Mouse (Mus musculus): ENCODE measurements around the gene 2700081O15Rik.
A peak's percentile ranks its signal among the peaks of the same experiment; 100 is the strongest.
"Not testable (repeated sequence)": the region's sequence is repeated elsewhere in the genome, so short reads cannot be mapped to it uniquely, and the experiment has no call there.

DNA sequence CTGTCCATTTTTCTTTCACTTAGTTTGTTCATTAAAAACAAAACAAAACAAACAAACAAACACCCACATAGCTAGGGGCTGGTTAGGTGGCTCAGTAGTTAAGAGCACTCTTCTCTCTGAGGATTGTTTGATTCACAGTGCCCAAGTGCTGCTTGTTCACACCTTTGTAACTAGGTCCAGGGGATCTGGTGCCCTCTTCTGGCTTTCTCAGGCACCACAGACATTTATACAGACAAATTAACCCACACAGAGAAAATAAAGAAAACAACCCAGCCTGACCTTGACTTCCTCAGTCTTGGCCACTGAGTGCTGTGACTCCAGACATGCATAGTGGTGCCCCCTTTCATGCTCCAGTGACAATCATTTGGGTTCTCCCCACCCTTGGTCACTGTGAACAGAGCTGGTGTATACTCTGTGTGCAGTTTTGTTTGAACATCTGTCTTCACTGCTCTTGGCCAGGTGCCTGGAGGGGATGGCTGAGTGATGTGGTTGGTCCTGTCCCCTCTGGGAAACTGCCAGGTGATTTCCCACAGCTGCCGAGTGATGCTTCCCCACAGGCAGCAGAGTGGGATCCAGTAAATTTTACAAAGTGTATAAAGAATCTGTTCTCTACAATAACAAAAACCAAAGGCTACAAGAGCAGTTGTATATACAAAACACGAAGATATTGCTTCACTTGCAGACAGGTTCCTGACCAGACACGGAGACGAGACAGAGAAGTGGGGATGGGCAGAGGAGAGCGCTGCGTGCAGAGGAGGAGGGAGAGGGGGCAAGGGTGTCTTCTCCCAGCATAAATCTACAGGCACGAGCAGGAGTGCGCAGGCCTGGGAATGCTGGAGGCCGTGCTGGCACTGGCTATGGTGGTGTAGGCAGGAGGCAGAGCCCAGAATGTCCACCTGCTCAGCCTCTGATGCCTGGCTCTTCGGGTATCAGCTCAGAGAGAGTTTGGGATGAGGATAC is 20.3 kb upstream of the 2700081O15Rik start:
- TF ChIP-seq POLR2A (IDR thresholded peaks at IDR 0.05; ENCODE audit: borderline replicate concordance, control insufficient read depth, low read depth, low read length) = not testable (repeated sequence)
- 0 out of 2 replicates have a peak, but pooled peaks have one; percentile 11 for TF ChIP-seq CTCF (IDR thresholded peaks at IDR 0.05; ENCODE audit: control insufficient read depth, insufficient read depth, low read length)

Measured in bone marrow, adult 2 months (tissue).